Mouse (Mus musculus) bone marrow, adult 2 months (tissue): Measurements from ENCODE around the gene Srrm4.

Experiments
- CTCF ChIP-seq: fragments of 200-500 bp; IDR thresholded peaks from 2 replicates; pipeline ENCODE4 v1.5.1; 2011; ENCODE audit warnings: low read length, control low read depth; ENCODE audit not compliant: control insufficient read depth, insufficient read depth
- POLR2A ChIP-seq: fragments of 200-500 bp; IDR thresholded peaks from 2 replicates; pipeline ENCODE4 v1.6.1; 2011; ENCODE audit warnings: low read depth, mild to moderate bottlenecking, control low read depth, low read length, borderline replicate concordance; ENCODE audit not compliant: control insufficient read depth

- TF ChIP-seq CTCF (no peak), POLR2A (no peak)
Measured at GRCm38 (mm10) chr5:116405934-116406333, 185.7 kb downstream of the Srrm4 start.
